In genomic region chr12:16210553-16210952, GRCm38 (mm10) we compare ENCODE assay signal across 15 mouse cellular contexts.
DNase-seq lines count a peak whose midpoint lies in the region; ATAC-seq and TF ChIP-seq lines count a peak whose summit lies in the region.
"Had no signal": no experiment of that assay in that cellular context is flagged by ENCODE, and none has a peak within 500 bp of the region (broad histone marks: within the 10 kb centered on the region; RNA-seq: fewer than 3 reads in every experiment).

No protein-coding gene starts in this region.

- peak; percentile 34 for DNase-seq in limb, embryonic 14.5 days (ENCODE audit: low spot score)
- no peak for DNase-seq in limb, embryonic 10.5 days (ENCODE audit: low spot score)
- peak; percentile 36 for DNase-seq in CD4-positive, CD25-positive, alpha-beta regulatory T cell, adult 2 months (ENCODE audit: low read depth, low spot score)
- peak; percentile 29 for DNase-seq in Muller cell, postnatal 12 days (ENCODE audit: inconsistent ontology term)
- no peak for DNase-seq in adrenal gland, adult 8-10 months
- DNase-seq in ovary, postnatal 10 days (ENCODE audit: low spot score), result no peak
- DNase-seq: cerebellum, adult 9-10 months; layer of hippocampus, postnatal 36 days; spleen, adult 18-20 months had no signal

- no peak overlapping the region for H3K27ac ChIP-seq in limb, embryonic 14.5 days (replicated peaks; ENCODE audit: low read depth, low read length)
- no peak overlapping the region for H3K27ac ChIP-seq in limb, embryonic 10.5 days
- H3K27ac ChIP-seq: embryonic facial prominence, embryonic 15.5 days; hindbrain, embryonic 10.5 days; kidney, embryonic 15.5 days; limb, embryonic 12.5 days had no signal

- no peaks in the 10 kb centered on the region for H3K4me1 ChIP-seq in limb, embryonic 14.5 days (ENCODE audit: control insufficient read depth, insufficient read depth, low read length)
- H3K4me1 ChIP-seq in limb, embryonic 10.5 days, result no peaks in the 10 kb centered on the region
- H3K4me1 ChIP-seq: embryonic facial prominence, embryonic 15.5 days; hindbrain, embryonic 10.5 days; limb, embryonic 12.5 days had no signal

- no peaks in the 10 kb centered on the region for H3K36me3 ChIP-seq in limb, embryonic 14.5 days (ENCODE audit: control insufficient read depth, insufficient read depth, low read length)
- H3K36me3 ChIP-seq in limb, embryonic 10.5 days, result no peaks in the 10 kb centered on the region
- H3K36me3 ChIP-seq: embryonic facial prominence, embryonic 15.5 days; hindbrain, embryonic 10.5 days; kidney, embryonic 15.5 days; limb, embryonic 12.5 days had no signal

- WGBS in limb, embryonic 14.5 days, result 48% methylated on average over 4 of the region's 4 CpGs
- WGBS in limb, embryonic 10.5 days, result 62% methylated on average over 4 of the region's 4 CpGs

- no peak overlapping the region for H3K9ac ChIP-seq in limb, embryonic 14.5 days (ENCODE audit: low read depth, low read length, severe bottlenecking)
- H3K9ac ChIP-seq: embryonic facial prominence, embryonic 15.5 days; kidney, embryonic 15.5 days; limb, embryonic 12.5 days had no signal

- no peak overlapping the region for H3K4me2 ChIP-seq in limb, embryonic 14.5 days (replicated peaks; ENCODE audit: low read depth, low read length, severe bottlenecking)
- H3K4me2 ChIP-seq: embryonic facial prominence, embryonic 15.5 days; kidney, embryonic 15.5 days; limb, embryonic 12.5 days had no signal

- H3K4me3 ChIP-seq in limb, embryonic 14.5 days (replicated peaks; ENCODE audit: low read length), result no peak overlapping the region
- no peak overlapping the region for H3K4me3 ChIP-seq in limb, embryonic 10.5 days
- H3K4me3 ChIP-seq: embryonic facial prominence, embryonic 15.5 days; hindbrain, embryonic 10.5 days; kidney, embryonic 15.5 days; limb, embryonic 12.5 days had no signal

- no peak for TF ChIP-seq POLR2A in limb, embryonic 14.5 days (IDR thresholded peaks at IDR 0.05; ENCODE audit: borderline replicate concordance, extremely low read depth, insufficient read depth, insufficient read length)

- H3K9me3 ChIP-seq in limb, embryonic 14.5 days (ENCODE audit: control insufficient read depth, low read length), result no peaks in the 10 kb centered on the region
- H3K9me3 ChIP-seq in limb, embryonic 10.5 days (replicated peaks), result no peaks in the 10 kb centered on the region
- H3K9me3 ChIP-seq: embryonic facial prominence, embryonic 15.5 days; hindbrain, embryonic 10.5 days; kidney, embryonic 15.5 days; limb, embryonic 12.5 days had no signal

- H3K27me3 ChIP-seq in limb, embryonic 14.5 days (ENCODE audit: control insufficient read depth, insufficient read depth, low read length), result no peaks in the 10 kb centered on the region
- H3K27me3 ChIP-seq in limb, embryonic 10.5 days (ENCODE audit: low read depth, poor library complexity, severe bottlenecking), result no peaks in the 10 kb centered on the region
- H3K27me3 ChIP-seq: embryonic facial prominence, embryonic 15.5 days; kidney, embryonic 15.5 days; limb, embryonic 12.5 days had no signal

- no peak for ATAC-seq in limb, embryonic 14.5 days (ENCODE audit: low FRiP score, low read depth)
- peak; percentile 85 for ATAC-seq in megakaryocyte, adult 5-6 weeks (ENCODE audit: poor library complexity, severe bottlenecking)
- ATAC-seq: forebrain, embryonic 14.5 days had no signal

Comparison
In these comparisons a context has a peak if more than half of its experiments do, and no peak if none do; other contexts are left out.
1. DNase-seq: peak in limb, embryonic 14.5 days (single experiment), CD4-positive, CD25-positive, alpha-beta regulatory T cell, adult 2 months (single experiment) and Muller cell, postnatal 12 days (single experiment); none in limb, embryonic 10.5 days (single experiment), adrenal gland, adult 8-10 months (single experiment) and ovary, postnatal 10 days (single experiment).